Mouse (Mus musculus): ENCODE measurements around the gene Olfr1377. TPM values are rescaled to one million over a fixed set of nuclear protein-coding genes. Genes with fewer than 3 reads are reported as not detected.

The Olfr1377 gene
- not detected in 2 replicates for polyA plus RNA-seq (2015; fragmentation: Nextera tagmentation; extraction: Ambion mirVana)

DNA sequence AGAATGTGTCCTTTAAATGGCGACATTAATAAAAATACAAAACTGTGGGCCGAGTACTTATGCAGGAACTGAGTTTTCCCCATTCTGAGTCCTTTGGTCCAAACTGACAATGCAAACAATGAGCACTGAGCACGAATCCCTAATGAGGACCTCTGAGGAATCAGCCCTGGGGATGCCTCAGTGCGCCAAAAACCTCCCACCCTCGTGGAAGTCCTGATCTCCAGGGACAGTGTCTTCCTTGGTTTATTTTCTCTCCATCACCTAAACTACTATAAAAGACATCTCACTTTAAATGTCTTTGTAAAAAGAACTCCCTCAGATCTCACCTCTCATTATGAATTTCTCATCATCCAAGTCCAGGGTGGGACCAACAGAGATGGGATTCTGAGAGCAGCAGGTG, at the start of gene Olfr1377:
Gene Olfr1377, plus strand, starts transcription at position 301 of the 400 bp plus-strand sequence.
- Histone ChIP-seq H3K4me1 (no peaks in the 10 kb centered on the region), H3K4me2 (no peak within 1 kb of the TSS), H3K9ac (replicated peaks) (no peak within 1 kb of the TSS), H3K36me3 (no peaks in the 10 kb centered on the region), H3K4me3 (replicated peaks) (no peak within 1 kb of the TSS), H3K9me3 (replicated peaks) (no peaks in the 10 kb centered on the region), H3K27me3 (replicated peaks) (no peaks in the 10 kb centered on the region), H3K27ac (replicated peaks) (no peak within 1 kb of the TSS)
- ATAC-seq (ENCODE audit: low FRiP score), result no peak
- 75% methylated on average over 5 of the region's 5 CpGs for WGBS

DNA sequence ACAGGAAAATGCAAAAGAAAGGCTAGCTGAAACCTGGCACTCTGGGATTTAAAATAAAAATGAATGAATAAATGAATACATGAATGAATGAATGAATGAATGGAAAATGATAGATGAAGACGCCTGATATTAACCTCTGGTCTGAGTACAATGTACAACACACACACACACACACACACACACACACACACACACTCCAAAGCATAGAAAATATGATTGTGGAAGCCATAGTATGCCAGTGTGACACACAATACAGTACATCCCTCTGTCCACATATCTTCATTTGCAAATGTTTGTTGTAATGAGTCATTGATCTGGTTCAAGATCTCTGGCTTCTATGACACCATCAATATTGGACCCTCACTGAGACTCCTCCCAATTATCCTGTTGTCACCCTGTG, 49.7 kb upstream of the Olfr1377 start:
- 79% methylated on average over 1 of the region's 1 CpGs for WGBS
- Histone ChIP-seq H3K4me3 (replicated peaks) (peak overlapping the region; percentile 70; the same call in 1 of the 2 replicates), H3K4me1 (peaks cover 11% of the 10 kb centered on the region), H3K27ac (replicated peaks) (peak overlapping the region; percentile 92), H3K4me2 (peak overlapping the region; percentile 76), H3K9ac (replicated peaks) (no peak overlapping the region), H3K36me3 (no peaks in the 10 kb centered on the region), H3K27me3 (replicated peaks) (no peaks in the 10 kb centered on the region), H3K9me3 (replicated peaks) (no peaks in the 10 kb centered on the region)
- ATAC-seq (ENCODE audit: low FRiP score), result peak; percentile 24

DNA sequence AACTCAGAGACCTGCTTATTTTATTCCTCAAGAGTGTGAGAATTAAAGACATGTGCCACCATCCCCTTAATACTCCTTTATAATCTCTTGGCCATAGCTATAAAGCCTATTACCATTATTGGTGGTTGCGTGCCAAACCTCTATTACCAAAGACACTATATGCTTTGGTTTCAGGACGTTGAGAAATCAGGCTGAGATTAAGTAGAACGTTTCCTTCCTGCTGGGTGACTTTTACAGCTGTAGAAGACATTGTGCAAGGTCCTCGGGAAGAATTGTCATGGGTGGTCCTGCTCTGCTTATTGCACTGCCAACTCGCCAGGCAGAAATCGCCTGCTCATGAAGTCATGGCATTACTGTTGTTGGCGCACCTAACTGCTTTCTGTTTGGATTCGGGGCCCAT, 43.3 kb upstream of the Olfr1377 start:
- 80% methylated on average over 8 of the region's 8 CpGs for WGBS
- Histone ChIP-seq H3K4me1 (no peaks in the 10 kb centered on the region), H3K4me2 (no peak overlapping the region)

DNA sequence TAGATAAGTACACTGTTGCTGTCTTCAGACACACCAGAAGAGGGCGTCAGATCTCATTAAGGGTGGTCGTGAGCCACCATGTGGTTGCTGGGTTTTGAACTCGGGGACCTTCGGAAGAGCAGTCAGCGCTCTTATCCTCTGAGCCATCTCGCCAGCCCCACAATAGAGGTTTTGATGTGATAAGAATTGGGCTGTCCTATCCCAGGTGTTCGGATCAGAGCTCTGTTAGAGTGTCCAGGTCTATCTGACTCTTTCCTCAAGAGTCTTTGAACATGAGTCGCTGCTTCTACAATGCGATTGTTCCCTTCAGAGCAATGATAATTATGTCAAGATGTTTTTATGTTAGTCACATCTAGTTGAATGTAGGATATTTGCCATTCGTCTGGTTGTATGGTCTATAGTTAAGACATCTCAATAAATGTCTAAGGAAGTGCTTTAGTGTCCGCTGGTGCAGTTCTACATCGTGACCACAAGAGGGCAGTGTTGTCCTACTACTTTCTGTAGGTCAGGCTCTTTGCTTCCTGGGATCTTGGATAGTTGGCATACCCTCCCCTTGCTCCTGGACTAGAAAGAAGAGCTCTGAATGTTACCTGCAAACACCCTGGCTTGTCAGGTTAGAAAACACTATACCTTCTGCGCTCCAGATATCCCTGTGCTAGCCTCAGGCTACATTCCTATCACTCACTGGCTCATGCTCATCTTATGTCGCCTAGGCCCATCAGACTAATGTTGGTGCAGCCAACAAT, 42.0 kb upstream of the Olfr1377 start:
- Histone ChIP-seq H3K9me3 (replicated peaks) (no peaks in the 10 kb centered on the region), H3K4me2 (no peak overlapping the region), H3K27ac (replicated peaks) (no peak overlapping the region), H3K27me3 (replicated peaks) (no peaks in the 10 kb centered on the region), H3K36me3 (no peaks in the 10 kb centered on the region), H3K4me1 (no peaks in the 10 kb centered on the region), H3K9ac (replicated peaks) (no peak overlapping the region), H3K4me3 (replicated peaks) (no peak overlapping the region)
- peak; percentile 79 for ATAC-seq (ENCODE audit: low FRiP score)
- 40% methylated on average over 14 of the region's 14 CpGs for WGBS

More for the DNA sequence above, 43.3 kb upstream of the Olfr1377 start:
- no peaks in the 10 kb centered on the region for H3K27me3 ChIP-seq (replicated peaks)
- no peak overlapping the region for H3K9ac ChIP-seq (replicated peaks)
- no peak overlapping the region for H3K27ac ChIP-seq (replicated peaks)
- no peak for ATAC-seq (ENCODE audit: low FRiP score)
- no peak overlapping the region for H3K4me3 ChIP-seq (replicated peaks)
- H3K9me3 ChIP-seq (replicated peaks), result no peaks in the 10 kb centered on the region
- H3K36me3 ChIP-seq, result no peaks in the 10 kb centered on the region

GRCm38 (mm10) chr11:50942386-50942785, 39.4 kb upstream of the Olfr1377 start:
- WGBS, result 72% methylated on average over 12 of the region's 12 CpGs
- Histone ChIP-seq H3K4me1 (no peaks in the 10 kb centered on the region), H3K27me3 (replicated peaks) (no peaks in the 10 kb centered on the region), H3K4me3 (replicated peaks) (no peak overlapping the region), H3K36me3 (no peaks in the 10 kb centered on the region), H3K4me2 (no peak overlapping the region), H3K9me3 (replicated peaks) (no peaks in the 10 kb centered on the region), H3K9ac (replicated peaks) (no peak overlapping the region), H3K27ac (replicated peaks) (no peak overlapping the region)
- ATAC-seq (ENCODE audit: low FRiP score), result no peak

GRCm38 (mm10) chr11:50943506-50943905, 38.3 kb upstream of the Olfr1377 start, which contains the start of gene 4933414I15Rik:
TSS of gene 4933414I15Rik (minus strand) at chr11:50943765.
- Histone ChIP-seq H3K27ac (replicated peaks) (no peak within 1 kb of the TSS), H3K4me2 (no peak within 1 kb of the TSS), H3K27me3 (replicated peaks) (no peaks in the 10 kb centered on the region), H3K4me1 (no peaks in the 10 kb centered on the region), H3K4me3 (replicated peaks) (no peak within 1 kb of the TSS), H3K9me3 (replicated peaks) (no peaks in the 10 kb centered on the region), H3K36me3 (no peaks in the 10 kb centered on the region), H3K9ac (replicated peaks) (no peak within 1 kb of the TSS)
- ATAC-seq (ENCODE audit: low FRiP score), result no peak
- 86% methylated on average over 14 of the region's 14 CpGs for WGBS

DNA sequence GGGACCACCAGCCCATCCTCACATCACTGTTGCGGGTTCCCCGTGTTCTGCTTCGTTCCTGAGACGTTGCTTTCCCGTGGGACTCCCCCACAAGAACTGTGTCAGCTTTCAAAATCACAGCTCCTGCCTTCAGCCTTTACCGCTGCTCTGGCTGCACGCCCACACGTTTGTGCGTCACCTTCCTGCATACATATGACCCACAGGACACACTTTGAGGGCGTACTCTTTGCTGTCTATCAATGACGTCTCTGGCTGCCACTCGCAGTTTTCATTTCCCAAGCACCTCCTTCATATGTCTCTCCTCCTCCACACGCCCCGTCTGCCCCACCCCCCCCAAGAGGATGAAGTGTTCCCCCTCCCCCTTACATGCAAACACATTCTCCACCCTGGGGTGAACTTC, 29.5 kb upstream of the Olfr1377 start:
- Histone ChIP-seq H3K4me3 (replicated peaks) (no peak overlapping the region), H3K4me2 (no peak overlapping the region), H3K9ac (replicated peaks) (no peak overlapping the region), H3K27ac (replicated peaks) (no peak overlapping the region), H3K36me3 (no peaks in the 10 kb centered on the region), H3K27me3 (replicated peaks) (no peaks in the 10 kb centered on the region), H3K4me1 (no peaks in the 10 kb centered on the region), H3K9me3 (replicated peaks) (no peaks in the 10 kb centered on the region)
- 76% methylated on average over 14 of the region's 14 CpGs for WGBS
- ATAC-seq (ENCODE audit: low FRiP score), result no peak

DNA sequence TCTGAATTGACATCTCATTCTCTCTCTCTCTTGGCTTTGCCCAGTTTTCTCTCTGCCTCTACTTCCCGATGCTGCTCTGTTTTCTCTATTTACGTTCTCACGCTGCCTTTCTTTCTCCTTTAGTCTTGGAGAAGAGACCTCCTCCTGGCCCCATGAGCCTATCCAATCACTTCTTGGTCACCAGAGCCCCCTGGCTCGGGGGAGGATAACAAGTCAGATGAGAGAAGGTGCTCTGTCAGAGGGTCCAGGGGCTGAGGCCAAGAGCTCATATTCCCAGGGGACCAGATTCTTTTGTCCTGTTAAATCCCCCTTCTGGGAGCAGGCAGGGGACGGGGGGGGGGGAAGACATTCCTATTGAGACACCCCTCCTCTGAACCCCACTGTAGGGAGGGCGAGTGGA, 28.1 kb upstream of the Olfr1377 start, which contains the start of gene Prop1:
Gene Prop1, minus strand, starts transcription at position 101 of the 400 bp plus-strand sequence.
- Histone ChIP-seq H3K4me2 (no peak within 1 kb of the TSS), H3K27me3 (replicated peaks) (no peaks in the 10 kb centered on the region), H3K4me1 (no peaks in the 10 kb centered on the region), H3K36me3 (no peaks in the 10 kb centered on the region), H3K27ac (replicated peaks) (no peak within 1 kb of the TSS), H3K9ac (replicated peaks) (no peak within 1 kb of the TSS), H3K4me3 (replicated peaks) (no peak within 1 kb of the TSS), H3K9me3 (replicated peaks) (no peaks in the 10 kb centered on the region)
- WGBS, result 74% methylated on average over 6 of the region's 6 CpGs
- ATAC-seq (ENCODE audit: low FRiP score), result no peak

DNA sequence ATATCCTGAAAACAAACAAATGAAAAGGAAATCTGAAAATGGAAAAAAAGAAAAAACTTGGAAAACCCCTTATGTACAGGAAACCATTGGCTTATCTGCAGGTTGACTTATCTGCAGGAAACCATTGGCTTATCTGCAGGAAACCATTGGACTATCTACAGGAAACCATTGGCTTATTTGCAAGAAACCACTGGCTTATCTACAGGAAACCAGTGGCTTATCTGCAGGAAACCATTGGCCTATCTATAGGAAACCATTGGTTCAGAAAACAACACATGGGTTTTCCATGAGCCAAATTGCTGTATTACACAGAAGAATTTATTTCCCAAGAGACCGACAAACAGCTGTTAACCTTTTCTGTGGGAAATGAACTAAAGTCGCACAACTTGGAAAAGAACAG, 16.9 kb upstream of the Olfr1377 start:
- Histone ChIP-seq H3K4me1 (peaks cover 4% of the 10 kb centered on the region; the same call in 1 of the 2 replicates), H3K4me3 (replicated peaks) (no peak overlapping the region), H3K27me3 (replicated peaks) (no peaks in the 10 kb centered on the region), H3K4me2 (no peak overlapping the region), H3K36me3 (no peaks in the 10 kb centered on the region), H3K9ac (replicated peaks) (no peak overlapping the region), H3K27ac (replicated peaks) (no peak overlapping the region), H3K9me3 (replicated peaks) (no peaks in the 10 kb centered on the region)
- WGBS, result 87% methylated on average over 2 of the region's 2 CpGs
- ATAC-seq (ENCODE audit: low FRiP score), result no peak

GRCm38 (mm10) chr11:50966230-50966629, 15.5 kb upstream of the Olfr1377 start, which contains the start of gene Olfr1378:
TSS of gene Olfr1378 (plus strand) at chr11:50966530.
- no peak within 1 kb of the TSS for H3K9ac ChIP-seq (replicated peaks)
- no peaks in the 10 kb centered on the region for H3K9me3 ChIP-seq (replicated peaks)
- H3K4me2 ChIP-seq, result no peak within 1 kb of the TSS
- no peak for ATAC-seq (ENCODE audit: low FRiP score)
- H3K36me3 ChIP-seq, result no peaks in the 10 kb centered on the region
- H3K27ac ChIP-seq (replicated peaks), result no peak within 1 kb of the TSS
- 86% methylated on average over 11 of the region's 11 CpGs for WGBS
- no peak within 1 kb of the TSS for H3K4me3 ChIP-seq (replicated peaks)
- H3K27me3 ChIP-seq (replicated peaks), result no peaks in the 10 kb centered on the region
- H3K4me1 ChIP-seq, result no peaks in the 10 kb centered on the region; the same call in 1 of the 2 replicates

GRCm38 (mm10) chr11:50977216-50977615, 4.6 kb upstream of the Olfr1377 start:
- Histone ChIP-seq H3K9ac (replicated peaks) (no peak overlapping the region), H3K27me3 (replicated peaks) (no peaks in the 10 kb centered on the region), H3K36me3 (no peaks in the 10 kb centered on the region), H3K27ac (replicated peaks) (no peak overlapping the region), H3K4me1 (no peaks in the 10 kb centered on the region), H3K4me2 (no peak overlapping the region), H3K4me3 (replicated peaks) (no peak overlapping the region), H3K9me3 (replicated peaks) (no peaks in the 10 kb centered on the region)
- WGBS, result 75% methylated on average over 4 of the region's 4 CpGs
- no peak for ATAC-seq (ENCODE audit: low FRiP score)

DNA sequence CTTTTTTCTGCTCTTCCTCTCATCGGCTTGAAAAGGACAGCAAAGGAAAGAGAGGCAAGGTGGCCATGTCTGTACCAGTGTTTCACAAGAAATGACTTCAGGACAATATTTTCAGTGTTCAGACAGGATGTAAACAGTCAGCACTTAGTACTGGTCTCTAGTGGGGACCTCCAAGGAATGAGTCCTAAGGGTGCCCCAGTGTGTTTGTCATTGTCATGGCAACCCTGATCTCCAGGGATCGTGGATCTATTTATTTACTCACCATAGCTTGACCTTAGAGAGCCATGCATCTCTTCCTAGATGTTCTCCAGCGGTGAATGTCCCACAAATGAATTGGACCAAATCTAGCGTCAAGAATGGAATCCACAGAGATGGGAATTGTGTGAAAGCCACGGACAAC, 21.5 kb downstream of the Olfr1377 start, which contains the start of gene Olfr51:
Gene Olfr51, plus strand, starts transcription at position 301 of the 400 bp plus-strand sequence.
- WGBS, result 81% methylated on average over 5 of the region's 5 CpGs
- H3K9me3 ChIP-seq (replicated peaks), result no peaks in the 10 kb centered on the region

More for the DNA sequence above, 21.5 kb downstream of the Olfr1377 start, which contains the start of gene Olfr51:
- no peaks in the 10 kb centered on the region for H3K36me3 ChIP-seq
- H3K27me3 ChIP-seq (replicated peaks), result no peaks in the 10 kb centered on the region
- ATAC-seq (ENCODE audit: low FRiP score), result no peak
- H3K27ac ChIP-seq (replicated peaks), result no peak within 1 kb of the TSS
- no peak within 1 kb of the TSS for H3K9ac ChIP-seq (replicated peaks)
- H3K4me1 ChIP-seq, result no peaks in the 10 kb centered on the region
- no peak within 1 kb of the TSS for H3K4me2 ChIP-seq
- no peak within 1 kb of the TSS for H3K4me3 ChIP-seq (replicated peaks)
